ENCODE assay signal across 39 mouse cellular contexts in the genomic region with DNA sequence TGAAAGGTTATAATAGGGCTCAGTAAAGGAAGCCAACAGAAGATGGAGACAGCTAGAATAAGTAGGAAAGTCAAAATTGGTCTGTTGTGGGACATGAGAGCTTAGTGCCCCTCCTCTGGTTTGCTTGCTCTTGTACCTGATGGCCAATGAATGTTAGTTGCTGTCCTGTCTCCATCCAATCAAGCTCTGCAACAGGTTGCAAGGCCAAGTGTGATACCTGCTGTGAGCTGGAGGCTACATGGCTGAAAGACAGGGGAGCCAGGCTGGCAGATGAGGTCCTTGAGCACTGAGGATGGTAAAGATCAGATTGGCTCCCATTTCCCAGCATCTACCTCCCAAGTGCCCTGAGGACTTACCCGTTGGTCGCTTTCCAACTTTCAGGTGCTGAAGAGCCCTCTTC. TPM values are rescaled to one million over a fixed set of nuclear protein-coding genes. Genes with fewer than 3 reads are reported as not detected.
DNase-seq lines count a peak whose midpoint lies in the region; ATAC-seq and TF ChIP-seq lines count a peak whose summit lies in the region.
"Had no signal": no experiment of that assay in that cellular context is flagged by ENCODE, and none has a peak within 500 bp of the region (broad histone marks: within the 10 kb centered on the region; RNA-seq: fewer than 3 reads in every experiment).

No protein-coding gene starts in this region.

- peak overlapping the region; percentile 69 for H3K27ac ChIP-seq in liver, embryonic 13.5 days
- H3K27ac ChIP-seq in hindbrain, embryonic 16.5 days (ENCODE audit: low read depth, low read length): no peak overlapping the region
- H3K27ac ChIP-seq: forebrain, embryonic 15.5 days; heart, adult 2 months; heart, embryonic 13.5 days; hindbrain, embryonic 14.5 days; layer of hippocampus, adult 2 months; left cerebral cortex, adult 2 months; midbrain, embryonic 13.5 days had no signal

- peaks cover 62% of the 10 kb centered on the region for H3K4me1 ChIP-seq in G1E (ENCODE audit: insufficient read depth, low read depth, low read length)
- H3K4me1 ChIP-seq in liver, embryonic 13.5 days (replicated peaks): peaks cover 61% of the 10 kb centered on the region
- peaks cover 11% of the 10 kb centered on the region for H3K4me1 ChIP-seq in hindbrain, embryonic 16.5 days (ENCODE audit: control insufficient read depth, insufficient read depth, low read depth, low read length)

- DNase-seq in cerebellum, adult 9-10 months: peak; percentile 27
- DNase-seq in cerebellum, adult 9-11 months: no peak
- no peak for DNase-seq in G1E (ENCODE audit: low spot score)
- DNase-seq in liver, embryonic 13.5 days: no peak
- DNase-seq in heart, adult 8-10 months (ENCODE audit: low spot score): no peak
- DNase-seq: adrenal gland, postnatal 25 days; cerebellum, adult 18-20 months; cerebellum, postnatal 36 days; gastrocnemius, postnatal 25 days; heart, adult 2 months; heart, postnatal 10 days; kidney, adult 11 months; kidney, postnatal 36 days; lung, adult 18-20 months; lung, postnatal 10 days; right cerebral cortex, postnatal 25 days; thymus, postnatal 25 days had no signal

- no peak for ATAC-seq in G1E (ENCODE audit: extremely low read depth, insufficient number of reproducible peaks, low FRiP score, poor library complexity, severe bottlenecking)
- no peak for ATAC-seq in liver, embryonic 13.5 days (ENCODE audit: low read depth)
- ATAC-seq in megakaryocyte-erythroid progenitor cell, adult 5-6 weeks (replicated peaks; ENCODE audit: low FRiP score, low TSS enrichment, poor library complexity, severe bottlenecking): peak; percentile 8; the same call in 1 of the 2 replicates
- no peak for ATAC-seq in hindbrain, embryonic 16.5 days
- ATAC-seq: forebrain, embryonic 15.5 days; inflammation-experienced regulatory T-cells, adult 6 months; midbrain, embryonic 13.5 days had no signal

- no peak for TF ChIP-seq CTCF in G1E (IDR thresholded peaks at IDR 0.05; ENCODE audit: low read depth, low read length)

- H3K4me3 ChIP-seq in G1E (ENCODE audit: low read depth, low read length): peak overlapping the region; percentile 22; the same call in 1 of the 2 replicates
- H3K4me3 ChIP-seq in liver, embryonic 13.5 days (replicated peaks): no peak overlapping the region
- H3K4me3 ChIP-seq in hindbrain, embryonic 16.5 days (ENCODE audit: low read length): no peak overlapping the region
- H3K4me3 ChIP-seq: forebrain, embryonic 15.5 days; heart, adult 2 months; heart, embryonic 13.5 days; layer of hippocampus, adult 2 months; left cerebral cortex, adult 2 months; limb, embryonic 12.5 days; midbrain, embryonic 13.5 days had no signal

- 74% methylated on average over 2 of the region's 2 CpGs for WGBS in liver, embryonic 13.5 days (ENCODE audit: insufficient replicate concordance)
- 84% methylated on average over 2 of the region's 2 CpGs for WGBS in hindbrain, embryonic 16.5 days

- H3K4me2 ChIP-seq in liver, embryonic 13.5 days: no peak overlapping the region
- H3K4me2 ChIP-seq in hindbrain, embryonic 16.5 days (ENCODE audit: low read length): no peak overlapping the region
- H3K4me2 ChIP-seq: forebrain, embryonic 15.5 days; heart, embryonic 13.5 days; hindbrain, embryonic 14.5 days; limb, embryonic 12.5 days; midbrain, embryonic 13.5 days had no signal

- no peaks in the 10 kb centered on the region for H3K9me3 ChIP-seq in G1E (replicated peaks)
- no peaks in the 10 kb centered on the region for H3K9me3 ChIP-seq in liver, embryonic 13.5 days (replicated peaks)
- no peaks in the 10 kb centered on the region for H3K9me3 ChIP-seq in hindbrain, embryonic 16.5 days (ENCODE audit: control insufficient read depth, low read length)
- H3K9me3 ChIP-seq: forebrain, embryonic 15.5 days; heart, embryonic 13.5 days; limb, embryonic 12.5 days; midbrain, embryonic 13.5 days had no signal

- H3K27me3 ChIP-seq in G1E (ENCODE audit: insufficient read depth, low read length): no peaks in the 10 kb centered on the region
- no peaks in the 10 kb centered on the region for H3K27me3 ChIP-seq in liver, embryonic 13.5 days
- no peaks in the 10 kb centered on the region for H3K27me3 ChIP-seq in hindbrain, embryonic 16.5 days (replicated peaks; ENCODE audit: control insufficient read depth, insufficient read depth, low read length)
- H3K27me3 ChIP-seq: forebrain, embryonic 15.5 days; heart, embryonic 13.5 days; limb, embryonic 12.5 days; midbrain, embryonic 13.5 days had no signal

- no peak overlapping the region for H3K9ac ChIP-seq in liver, embryonic 13.5 days
- H3K9ac ChIP-seq in hindbrain, embryonic 16.5 days (ENCODE audit: low read depth, low read length): no peak overlapping the region
- H3K9ac ChIP-seq: forebrain, embryonic 15.5 days; heart, embryonic 13.5 days; hindbrain, embryonic 14.5 days; limb, embryonic 12.5 days; midbrain, embryonic 13.5 days had no signal

- H3K36me3 ChIP-seq in G1E (replicated peaks): peaks cover 76% of the 10 kb centered on the region
- H3K36me3 ChIP-seq in liver, embryonic 13.5 days: peaks cover 75% of the 10 kb centered on the region
- peaks cover 42% of the 10 kb centered on the region for H3K36me3 ChIP-seq in hindbrain, embryonic 16.5 days (ENCODE audit: control insufficient read depth, insufficient read depth, low read length)

RNA-seq across cellular contexts. Expression of a gene that starts 5.4 kb away (rescaled TPM):
- total RNA-seq in G1E (2014; fragmentation: Nextera tagmentation) (31.8 and 52.9 TPM in 2 replicates), G1E (2017) (69.1 and 71.4 TPM in 2 replicates)
- polyA plus RNA-seq in G1E (2012): 6.3 and 9.6 TPM in 2 replicates
- polyA plus RNA-seq in liver, embryonic 13.5 days (2015; fragmentation: Nextera tagmentation; extraction: Ambion mirVana): 68.3 and 69.4 TPM in 2 replicates
- total RNA-seq in megakaryocyte-erythroid progenitor cell, adult 5-6 weeks (2014; fragmentation: Nextera tagmentation): 71.6 and 116 TPM in 2 replicates
- total RNA-seq in megakaryocyte-erythroid progenitor cell, adult 5-6 weeks (2017): 28.4 and 36.8 TPM in 2 replicates
- 293 and 308 TPM in 2 replicates for polyA plus RNA-seq in hindbrain, embryonic 16.5 days (2015; fragmentation: Nextera tagmentation; extraction: Ambion mirVana)
- total RNA-seq in heart, adult 8-10 months (2022): 10 to 100 TPM; 38.3 to 42.9 (median 41.2) TPM

RNA-seq across cellular contexts. Expression of a gene that starts 5.6 kb away (rescaled TPM):
- 32.2 and 34.4 TPM in 2 replicates for total RNA-seq in G1E (2014; fragmentation: Nextera tagmentation)
- 23.7 and 25.1 TPM in 2 replicates for total RNA-seq in G1E (2017)
- polyA plus RNA-seq in G1E (2012): 10.2 and 10.4 TPM in 2 replicates
- polyA plus RNA-seq in liver, embryonic 13.5 days (2015; fragmentation: Nextera tagmentation; extraction: Ambion mirVana): 13.8 and 16.6 TPM in 2 replicates
- 51.4 and 56.1 TPM in 2 replicates for total RNA-seq in megakaryocyte-erythroid progenitor cell, adult 5-6 weeks (2014; fragmentation: Nextera tagmentation)
- total RNA-seq in megakaryocyte-erythroid progenitor cell, adult 5-6 weeks (2017): 18.9 and 19.3 TPM in 2 replicates
- polyA plus RNA-seq in hindbrain, embryonic 16.5 days (2015; fragmentation: Nextera tagmentation; extraction: Ambion mirVana): 32.3 and 32.4 TPM in 2 replicates
- total RNA-seq in heart, adult 8-10 months (2022): 1 to 10 TPM; 4.9 to 8.0 (median 5.5) TPM

RNA-seq across cellular contexts. Expression of a gene that starts 5.8 kb away (rescaled TPM):
- total RNA-seq in G1E (2014; fragmentation: Nextera tagmentation) (661 and 718 TPM in 2 replicates), G1E (2017) (2,498 and 2,521 TPM in 2 replicates)
- polyA plus RNA-seq in G1E (2012): 230 and 272 TPM in 2 replicates
- polyA plus RNA-seq in liver, embryonic 13.5 days (2015; fragmentation: Nextera tagmentation; extraction: Ambion mirVana): 1,487 and 1,590 TPM in 2 replicates
- 4,337 and 4,372 TPM in 2 replicates for total RNA-seq in megakaryocyte-erythroid progenitor cell, adult 5-6 weeks (2014; fragmentation: Nextera tagmentation)
- 1,747 and 2,464 TPM in 2 replicates for total RNA-seq in megakaryocyte-erythroid progenitor cell, adult 5-6 weeks (2017)
- polyA plus RNA-seq in hindbrain, embryonic 16.5 days (2015; fragmentation: Nextera tagmentation; extraction: Ambion mirVana): 742 and 834 TPM in 2 replicates
- 100 to 1,000 TPM; 784 to 974 (median 849) TPM for total RNA-seq in heart, adult 8-10 months (2022)

RNA-seq across cellular contexts. Expression of a gene that starts 16.1 kb away (rescaled TPM):
- total RNA-seq in G1E (2014; fragmentation: Nextera tagmentation): 10.0 and 16.0 TPM in 2 replicates
- total RNA-seq in G1E (2017): 24.4 and 31.7 TPM in 2 replicates
- 10.4 and 11.8 TPM in 2 replicates for polyA plus RNA-seq in G1E (2012)
- 18.4 and 21.3 TPM in 2 replicates for polyA plus RNA-seq in liver, embryonic 13.5 days (2015; fragmentation: Nextera tagmentation; extraction: Ambion mirVana)
- total RNA-seq in megakaryocyte-erythroid progenitor cell, adult 5-6 weeks (2014; fragmentation: Nextera tagmentation): 20.5 and 32.2 TPM in 2 replicates
- 11.4 and 43.0 TPM in 2 replicates for total RNA-seq in megakaryocyte-erythroid progenitor cell, adult 5-6 weeks (2017)
- 56.8 and 60.2 TPM in 2 replicates for polyA plus RNA-seq in hindbrain, embryonic 16.5 days (2015; fragmentation: Nextera tagmentation; extraction: Ambion mirVana)
- total RNA-seq in heart, adult 8-10 months (2022): 10 to 100 TPM; 22.5 to 24.5 (median 22.9) TPM

RNA-seq across cellular contexts. Expression of a gene that starts 28.2 kb away (rescaled TPM):
- not detected in 2 replicates for total RNA-seq in G1E (2014; fragmentation: Nextera tagmentation)
- total RNA-seq in G1E (2017): 0.11 TPM in 1 of 2 replicates, not detected in the other
- polyA plus RNA-seq in G1E (2012): not detected in 2 replicates
- polyA plus RNA-seq in liver, embryonic 13.5 days (2015; fragmentation: Nextera tagmentation; extraction: Ambion mirVana): not detected in 2 replicates
- not detected in 2 replicates for total RNA-seq in megakaryocyte-erythroid progenitor cell, adult 5-6 weeks (2014; fragmentation: Nextera tagmentation)
- not detected in 2 replicates for total RNA-seq in megakaryocyte-erythroid progenitor cell, adult 5-6 weeks (2017)
- not detected in 2 replicates for polyA plus RNA-seq in hindbrain, embryonic 16.5 days (2015; fragmentation: Nextera tagmentation; extraction: Ambion mirVana)
- not detected for total RNA-seq in heart, adult 8-10 months (2022)
- total RNA-seq: adrenal gland, adult 18-20 months; adrenal gland, postnatal 25 days; gastrocnemius, adult 18-20 months; gastrocnemius, postnatal 25 days; heart, adult 2 months; heart, postnatal 10 days; hematopoietic stem cell, adult 5-6 weeks; layer of hippocampus, adult 2 months; layer of hippocampus, postnatal 14 days; left cerebral cortex, adult 2 months; left cerebral cortex, postnatal 25 days; monocyte, adult 5-6 weeks; neutrophil, adult 5-6 weeks had no signal
- polyA plus RNA-seq: embryonic facial prominence, embryonic 11.5 days; forebrain, embryonic 15.5 days; frontal cortex, adult 2 months; heart, adult 2 months; heart, embryonic 13.5 days; hindbrain, embryonic 14.5 days; kidney, embryonic 14.5 days; limb, embryonic 12.5 days; midbrain, embryonic 13.5 days; neural tube, embryonic 11.5 days; stomach, embryonic 16.5 days had no signal
